Mouse (Mus musculus) spleen, postnatal 14 days (tissue): ENCODE data around the gene Cfap300.

Experiments
- DNase-seq, 2 experiments: peaks; one replicate each; pipeline ENCODE4 v3.0.0; 2021 to 2022; ENCODE audit warnings: low spot score in 2 of 2

Gene Cfap300

GRCm38 (mm10) chr9:7984287-7984686, 58.3 kb downstream of the Cfap300 start:
- no peak for DNase-seq

- no peak for DNase-seq
Observed at GRCm38 (mm10) chr9:7983665-7984064, 59.0 kb downstream of the Cfap300 start.

DNA sequence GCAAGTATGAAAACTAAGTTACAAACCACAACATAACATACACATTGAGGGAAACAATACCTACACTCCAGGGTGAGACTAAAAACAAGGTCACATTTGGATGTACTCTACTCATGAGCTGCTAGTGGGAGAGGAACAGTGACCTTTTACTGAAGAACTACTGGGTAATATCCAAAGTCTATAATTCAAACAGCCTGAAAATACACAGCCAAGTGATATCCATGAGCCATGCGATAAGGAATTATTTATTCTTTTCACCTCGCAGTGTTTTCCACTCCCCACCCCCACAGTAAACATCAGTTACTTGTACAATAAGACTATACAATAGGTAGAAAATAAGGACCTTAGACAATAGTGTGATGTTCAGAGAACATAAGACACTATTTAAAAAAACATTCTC, 62.5 kb downstream of the Cfap300 start:
- no peak for DNase-seq

GRCm38 (mm10) chr9:7979153-7979916, 63.3 kb downstream of the Cfap300 start:
- no peak for DNase-seq

GRCm38 (mm10) chr9:7978502-7978901, 64.1 kb downstream of the Cfap300 start:
- DNase-seq, result no peak

- no peak for DNase-seq
Observed at GRCm38 (mm10) chr9:7977587-7977986, 65.0 kb downstream of the Cfap300 start.

DNA sequence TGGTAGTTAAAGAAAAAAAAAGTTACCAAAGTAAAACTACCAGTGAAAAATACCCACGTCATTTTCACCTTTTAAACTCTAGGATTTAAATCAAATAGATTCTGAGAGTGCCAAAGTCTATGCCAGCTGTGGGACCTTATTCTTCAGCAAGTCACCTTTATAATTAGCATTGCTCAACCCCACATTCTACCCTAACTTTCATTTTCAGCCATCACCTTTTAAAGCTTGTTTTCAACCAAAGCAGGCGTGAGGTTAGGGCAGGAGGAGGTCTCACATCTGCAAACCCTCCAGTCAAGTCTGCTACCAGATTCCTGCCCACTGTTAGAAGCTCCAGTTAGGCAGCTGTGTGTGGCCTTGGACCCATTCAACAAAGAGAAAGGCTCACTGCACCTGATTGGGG, 70.6 kb downstream of the Cfap300 start:
- DNase-seq, result no peak
